In the genomic region with DNA sequence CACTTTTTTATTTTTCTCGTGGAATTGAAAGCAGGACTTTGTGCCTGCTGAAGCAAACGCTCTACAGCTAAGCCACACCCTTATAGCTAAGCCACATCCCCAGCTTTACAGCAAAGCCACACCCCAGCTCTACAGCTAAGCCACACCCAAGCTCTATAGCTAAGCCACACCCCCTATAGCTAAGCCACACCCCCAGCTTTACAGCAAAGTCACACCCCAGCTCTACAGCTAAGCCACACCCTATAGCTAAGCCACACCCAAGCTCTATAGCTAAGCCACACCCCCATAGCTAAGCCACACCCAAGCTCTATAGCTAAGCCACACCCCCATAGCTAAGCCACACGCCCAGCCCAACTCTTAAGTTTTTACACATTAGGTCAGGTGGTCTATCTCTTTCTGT, we compare ENCODE assay signal across 9 mouse cellular contexts. TPM values are rescaled to one million over a fixed set of nuclear protein-coding genes. Genes with fewer than 3 reads are reported as not detected.
DNase-seq lines count a peak whose midpoint lies in the region; ATAC-seq and TF ChIP-seq lines count a peak whose summit lies in the region.
"Had no signal": no experiment of that assay in that cellular context is flagged by ENCODE, and none has a peak within 500 bp of the region (broad histone marks: within the 10 kb centered on the region; RNA-seq: fewer than 3 reads in every experiment).

No protein-coding gene starts in this region.

- intact Hi-C loops in heart, adult 2 months (cut with DNase I): loop anchor here (5.0 kb wide), 1 partner anchor 41 kb away; a partner anchor contains a TSS
- intact Hi-C loops in left cerebral cortex, postnatal 10 days (cut with DNase I): loop anchor here (5.0 kb wide), 1 partner anchor 41 kb away; a partner anchor contains a TSS

- no peaks in the 10 kb centered on the region for H3K36me3 ChIP-seq in heart, adult 2 months (ENCODE audit: control insufficient read depth, insufficient read depth, low read length)
- H3K36me3 ChIP-seq in liver, embryonic 16.5 days (ENCODE audit: control insufficient read depth, insufficient read depth): no peaks in the 10 kb centered on the region

- H3K27ac ChIP-seq in heart, adult 2 months: peak overlapping the region; percentile 61; the same call in 1 of the 2 replicates
- H3K27ac ChIP-seq in liver, embryonic 16.5 days (ENCODE audit: low read length): peak overlapping the region; percentile 96

- no peak for TF ChIP-seq POLR2A in heart, adult 2 months (IDR thresholded peaks at IDR 0.05; ENCODE audit: insufficient read depth, low read depth, low read length)

- no peak for TF ChIP-seq CTCF in heart, adult 2 months (IDR thresholded peaks at IDR 0.05)

- peak overlapping the region; percentile 72 for H3K4me2 ChIP-seq in liver, embryonic 16.5 days (ENCODE audit: low read depth, low read length)

- peak; percentile 91 for ATAC-seq in liver, embryonic 16.5 days (ENCODE audit: low read depth)

- WGBS in heart, adult 2 months: 78% methylated on average over 3 of the region's 3 CpGs
- 14% methylated on average over 3 of the region's 3 CpGs for WGBS in liver, embryonic 16.5 days (ENCODE audit: insufficient replicate concordance)

- H3K9me3 ChIP-seq in liver, embryonic 16.5 days (replicated peaks; ENCODE audit: control insufficient read depth, low read length): 0 out of 2 replicates have a peak, but pooled peaks cover 2% of the 10 kb centered on the region

- TF ChIP-seq EP300 in heart, adult 2 months (IDR thresholded peaks at IDR 0.05; ENCODE audit: insufficient read depth, low read depth, low read length): no peak

- no peak overlapping the region for H3K9ac ChIP-seq in heart, adult 2 months (ENCODE audit: low read depth, low read length)
- peak overlapping the region; percentile 52 for H3K9ac ChIP-seq in liver, embryonic 16.5 days (ENCODE audit: low read depth, low read length)

- peaks cover 2% of the 10 kb centered on the region for H3K79me2 ChIP-seq in heart, adult 2 months (replicated peaks; ENCODE audit: control insufficient read depth, insufficient read depth, low read length)

- no peaks in the 10 kb centered on the region for H3K27me3 ChIP-seq in heart, adult 2 months (ENCODE audit: control insufficient read depth, insufficient read depth, low read length)
- H3K27me3 ChIP-seq in liver, embryonic 16.5 days (ENCODE audit: control insufficient read depth, insufficient read depth, low read depth, low read length): no peaks in the 10 kb centered on the region

- DNase-seq in heart, adult 2 months: no peak
- DNase-seq in heart, adult 9 months (ENCODE audit: low spot score in 2 of 2): no peak
- DNase-seq in 416B (ENCODE audit: low read depth): peak; percentile 93
- DNase-seq in c-Kit-positive CD71-negative TER-119-negative erythroid progenitor cells, embryonic 14.5 days (ENCODE audit: low read depth): peak; percentile 68
- DNase-seq in urinary bladder, postnatal 25 days (ENCODE audit: low spot score): no peak
- no peak for DNase-seq in layer of hippocampus, adult 9-11 months
- DNase-seq in left cerebral cortex, postnatal 10 days (ENCODE audit: extremely low spot score in 1 of 2, low spot score in 2 of 2): no peak
- DNase-seq: midbrain, embryonic 14.5 days had no signal

- peaks cover 25% of the 10 kb centered on the region for H3K4me1 ChIP-seq in heart, adult 2 months (ENCODE audit: control insufficient read depth, insufficient read depth, low read length)
- H3K4me1 ChIP-seq in liver, embryonic 16.5 days (ENCODE audit: control insufficient read depth, low read depth, low read length): peaks cover 41% of the 10 kb centered on the region

- H3K4me3 ChIP-seq in heart, adult 2 months: no peak overlapping the region
- H3K4me3 ChIP-seq in liver, embryonic 16.5 days (ENCODE audit: low read depth, low read length): peak overlapping the region; percentile 42

RNA-seq across cellular contexts. Expression of a gene that starts 42.7 kb away (rescaled TPM):
- 10 to 100 TPM; 33.7 to 34.1 TPM for total RNA-seq in heart, adult 2 months (2021)
- polyA plus RNA-seq in heart, adult 2 months (2012; rRNA removed): 9.5 and 19.2 TPM in 2 replicates
- polyA plus RNA-seq in liver, embryonic 16.5 days (2015; fragmentation: Nextera tagmentation; extraction: Ambion mirVana): 0.59 and 0.63 TPM in 2 replicates
- 10 to 100 TPM; 41.6 to 43.3 TPM for total RNA-seq in left cerebral cortex, postnatal 10 days (2021)

Comparison
In these comparisons a context has a peak if more than half of its experiments do, and no peak if none do; other contexts are left out.
1. DNase-seq: peak in 416B (single experiment) and c-Kit-positive CD71-negative TER-119-negative erythroid progenitor cells, embryonic 14.5 days (single experiment); none in heart, adult 2 months (0 of 2), heart, adult 9 months (0 of 2), urinary bladder, postnatal 25 days (single experiment), layer of hippocampus, adult 9-11 months (single experiment) and left cerebral cortex, postnatal 10 days (0 of 2).